Mouse (Mus musculus) embryonic facial prominence, embryonic 11.5 days (tissue): ENCODE results near the gene Gm21887. TPM values are rescaled to one million over a fixed set of nuclear protein-coding genes. Genes with fewer than 3 reads are reported as not detected.
"Not testable (repeated sequence)": the region's sequence is repeated elsewhere in the genome, so short reads cannot be mapped to it uniquely, and the experiment has no call there.

Source experiments
- ATAC-seq: fragments of 200-750 bp; cut with Nextera tagmentation; replicated peaks from 2 replicates; pipeline ENCODE4 v1.8.0; 2017; ENCODE audit warnings: low read depth; ENCODE audit not compliant: insufficient number of reproducible peaks, low FRiP score, low TSS enrichment
- DNase-seq: peaks from one replicate; pipeline ENCODE4 v3.0.0-alpha.2; 2015; ENCODE audit warnings: low spot score
- H3K27ac ChIP-seq: fragments of 300-500 bp; sonication (generic); replicated peaks from 2 replicates; pipeline ENCODE4 v1.5.1; 2014; ENCODE audit warnings: mild to moderate bottlenecking, low read depth, low read length, control low read depth
- H3K27me3 ChIP-seq: fragments of 300-500 bp; sonication (generic); 2 replicates; pipeline ENCODE4 v1.6.1; 2014; ENCODE audit warnings: mild to moderate bottlenecking, low read length, moderate library complexity, mixed read lengths; ENCODE audit not compliant: control insufficient read depth, insufficient read depth
- H3K36me3 ChIP-seq: fragments of 300-500 bp; sonication (generic); replicated peaks from 2 replicates; pipeline ENCODE4 v1.6.1; 2014; ENCODE audit warnings: low read depth, mild to moderate bottlenecking, low read length, moderate library complexity, mixed read lengths; ENCODE audit not compliant: control insufficient read depth, insufficient read depth
- H3K4me1 ChIP-seq: fragments of 300-500 bp; sonication (generic); 2 replicates; pipeline ENCODE4 v1.6.1; 2014; ENCODE audit warnings: low read length, mixed read lengths; ENCODE audit not compliant: control insufficient read depth, insufficient read depth
- H3K4me2 ChIP-seq: fragments of 300-500 bp; sonication (generic); 2 replicates; pipeline ENCODE4 v1.6.1; 2014; ENCODE audit warnings: low read depth, mild to moderate bottlenecking, control low read depth, low read length, moderate library complexity
- H3K4me3 ChIP-seq: fragments of 300-500 bp; sonication (generic); 2 replicates; pipeline ENCODE4 v1.5.1; 2014; ENCODE audit warnings: low read depth, low read length, control low read depth
- H3K9ac ChIP-seq: fragments of 300-500 bp; sonication (generic); replicated peaks from 2 replicates; pipeline ENCODE4 v1.6.1; 2014; ENCODE audit warnings: mild to moderate bottlenecking, control low read depth, low read length
- H3K9me3 ChIP-seq: fragments of 300-500 bp; sonication (generic); replicated peaks from 2 replicates; pipeline ENCODE4 v1.6.1; 2016; ENCODE audit warnings: mild to moderate bottlenecking, low read length, inconsistent platforms, mixed read lengths; ENCODE audit not compliant: control insufficient read depth
- WGBS: fragments of 180-500 bp; shearing (Covaris S2); extraction: QIAGEN DNeasy Blood & Tissue Kit; methylation state at CpG from one replicate; pipeline ENCODE4 v1.1.7; 2014; 5-methylcytosine and 5-hydroxymethylcytosine counted together
- polyA plus RNA-seq: library from polyadenylated mRNA; unstranded; fragments of >200 nt; fragmentation: Nextera tagmentation; extraction: Ambion mirVana; gene quantifications from 2 replicates; pipeline ENCODE4 v1.2.1, GENCODE M21; 2014

The Gm21887 gene
- polyA plus RNA-seq, 1 experiment from 2014 or later: 162 TPM

DNA sequence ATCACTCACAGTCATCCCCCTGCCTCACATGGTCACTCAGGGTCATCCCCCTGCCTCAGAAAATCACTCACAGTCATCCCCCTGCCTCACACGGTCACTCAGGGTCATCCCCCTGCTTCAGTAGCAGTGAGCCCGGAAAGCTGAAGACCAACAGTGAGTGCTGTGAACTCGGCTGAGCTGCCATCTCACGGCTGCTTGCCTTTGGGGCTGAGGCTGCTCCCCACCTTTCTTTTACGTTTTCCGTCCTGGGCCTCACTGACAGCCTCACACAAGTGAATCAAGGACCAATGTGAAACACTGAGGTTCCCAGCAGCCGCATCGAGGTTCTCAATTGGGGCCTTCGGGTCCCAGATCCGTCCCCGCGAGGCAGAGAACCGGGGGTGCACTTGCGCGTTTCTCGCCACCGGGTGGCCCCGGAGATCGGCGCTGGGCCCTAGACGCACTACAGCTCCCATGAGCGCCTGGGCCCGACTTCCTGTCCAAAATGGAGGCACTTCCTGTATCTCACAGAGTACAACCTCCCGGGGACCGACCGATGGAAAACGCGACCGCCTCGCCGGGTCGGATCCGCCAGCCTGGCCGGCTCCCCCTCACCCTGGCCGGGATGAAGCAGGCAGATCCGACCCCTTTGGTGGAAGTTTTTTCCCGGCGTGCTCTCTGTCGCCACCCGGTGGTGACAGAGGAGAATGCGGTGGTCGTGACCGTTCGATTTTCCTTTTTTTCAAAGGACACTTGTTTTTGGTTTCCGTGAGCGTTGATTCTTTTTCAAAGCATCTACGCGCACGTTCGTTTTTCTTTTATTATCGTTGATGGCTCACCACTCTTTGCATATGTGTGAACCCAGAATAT is 22.7 kb upstream of the Gm21887 start:
- H3K9me3 ChIP-seq: peaks cover 28% of the 10 kb centered on the region
- peak overlapping the region; percentile 12 for H3K4me3 ChIP-seq
- H3K4me1 ChIP-seq, H3K27me3 ChIP-seq, H3K27ac ChIP-seq: not testable (repeated sequence)
- peak overlapping the region; percentile 22 for H3K9ac ChIP-seq
- H3K4me2 ChIP-seq: peak overlapping the region; percentile 21
- ATAC-seq: peak; percentile 93
- H3K36me3 ChIP-seq: peaks cover 40% of the 10 kb centered on the region
- WGBS: 50% methylated on average over 48 of the region's 51 CpGs
- peak; percentile 51 for DNase-seq

- not testable (repeated sequence) for H3K9ac ChIP-seq, H3K27me3 ChIP-seq, H3K4me2 ChIP-seq, H3K4me1 ChIP-seq, H3K4me3 ChIP-seq, H3K27ac ChIP-seq
- Histone ChIP-seq H3K36me3 (peaks cover 36% of the 10 kb centered on the region), H3K9me3 (peaks cover 26% of the 10 kb centered on the region)
- peak; percentile 10; the same call in 1 of the 2 replicates for ATAC-seq
- DNase-seq: peak; percentile 17
- WGBS: 84% methylated on average over 28 of the region's 28 CpGs
These were observed 22.1 kb upstream of the Gm21887 start for GRCm38 (mm10) chrX:169987368-169987837.

- not testable (repeated sequence) for H3K4me1 ChIP-seq, H3K27me3 ChIP-seq, H3K4me3 ChIP-seq, H3K4me2 ChIP-seq, H3K9ac ChIP-seq, DNase-seq, H3K27ac ChIP-seq
- 92% methylated on average over 56 of the region's 56 CpGs for WGBS
- peaks cover 26% of the 10 kb centered on the region for H3K9me3 ChIP-seq
- H3K36me3 ChIP-seq: peaks cover 35% of the 10 kb centered on the region
- peak; percentile 29 for ATAC-seq
These were observed 20.8 kb upstream of the Gm21887 start for GRCm38 (mm10) chrX:169988571-169989218.

- not testable (repeated sequence) for H3K4me2 ChIP-seq, H3K27ac ChIP-seq, H3K27me3 ChIP-seq, H3K4me1 ChIP-seq, ATAC-seq, H3K4me3 ChIP-seq, H3K9ac ChIP-seq
- Histone ChIP-seq H3K36me3 (peaks cover 34% of the 10 kb centered on the region), H3K9me3 (peaks cover 26% of the 10 kb centered on the region)
- peak; percentile 50 for DNase-seq
- 85% methylated on average over 8 of the region's 8 CpGs for WGBS
These were observed 20.3 kb upstream of the Gm21887 start for GRCm38 (mm10) chrX:169989219-169989595.

DNA sequence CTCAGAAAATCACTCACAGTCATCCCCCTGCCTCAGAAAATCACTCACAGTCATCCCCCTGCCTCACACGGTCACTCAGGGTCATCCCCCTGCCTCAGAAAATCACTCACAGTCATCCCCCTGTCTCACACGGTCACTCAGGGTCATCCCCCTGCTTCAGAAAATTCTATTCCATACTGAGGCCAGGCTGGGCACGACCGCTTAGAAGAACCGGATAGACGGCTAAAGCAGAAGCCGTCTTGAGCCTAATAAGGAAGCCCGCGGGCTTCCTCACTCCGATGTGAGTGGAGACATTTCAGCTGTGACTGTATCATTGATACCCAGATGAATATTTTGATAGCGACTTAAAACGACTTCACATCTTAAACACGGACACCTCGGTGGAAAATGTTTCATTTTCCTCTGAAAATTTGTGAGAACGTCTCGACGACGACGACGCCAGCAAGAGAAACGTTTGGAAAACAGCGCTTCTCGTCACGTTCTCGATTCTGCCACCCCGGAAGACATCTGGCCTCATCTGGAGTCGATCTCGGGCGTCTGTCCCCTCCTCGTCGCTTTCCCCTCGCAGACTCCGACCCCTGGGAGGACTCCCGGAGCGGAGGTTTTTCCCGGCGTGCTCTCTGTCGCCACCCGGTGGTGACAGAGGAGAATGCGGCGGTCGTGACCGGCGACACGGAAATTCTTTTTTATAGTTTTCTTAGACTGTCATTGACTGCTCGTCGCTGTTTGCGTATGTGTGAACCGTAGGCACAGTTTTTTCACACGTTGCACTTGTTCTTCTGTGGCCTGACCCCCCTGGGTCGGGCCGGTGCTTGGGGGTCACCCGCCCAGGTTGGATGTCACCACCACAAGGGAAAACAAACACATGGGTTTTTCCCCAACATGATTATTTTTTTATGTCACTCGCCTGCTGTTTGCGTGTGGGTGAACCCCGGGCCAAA is 19.5 kb upstream of the Gm21887 start:
- H3K27me3 ChIP-seq, H3K4me3 ChIP-seq, ATAC-seq, H3K27ac ChIP-seq, H3K4me1 ChIP-seq, H3K9ac ChIP-seq, H3K4me2 ChIP-seq: not testable (repeated sequence)
- H3K36me3 ChIP-seq: peaks cover 32% of the 10 kb centered on the region
- H3K9me3 ChIP-seq: peaks cover 30% of the 10 kb centered on the region
- whole genome bisulfite sequencing: 76% methylated on average over 56 of the region's 56 CpGs
- peak; percentile 35 for DNase-seq

- not testable (repeated sequence) for DNase-seq, H3K27ac ChIP-seq, H3K4me2 ChIP-seq, H3K9ac ChIP-seq, H3K27me3 ChIP-seq, H3K4me1 ChIP-seq, H3K4me3 ChIP-seq
- H3K36me3 ChIP-seq: peaks cover 26% of the 10 kb centered on the region
- peaks cover 26% of the 10 kb centered on the region for H3K9me3 ChIP-seq
- 12% methylated on average over 15 of the region's 28 CpGs for WGBS
- ATAC-seq: 0 out of 2 replicates have a peak, but pooled peaks have one; percentile 9
These were observed 18.2 kb upstream of the Gm21887 start for GRCm38 (mm10) chrX:169991128-169991873.
